Mouse (Mus musculus): Measurements from ENCODE around the gene Tmem158.

DNA sequence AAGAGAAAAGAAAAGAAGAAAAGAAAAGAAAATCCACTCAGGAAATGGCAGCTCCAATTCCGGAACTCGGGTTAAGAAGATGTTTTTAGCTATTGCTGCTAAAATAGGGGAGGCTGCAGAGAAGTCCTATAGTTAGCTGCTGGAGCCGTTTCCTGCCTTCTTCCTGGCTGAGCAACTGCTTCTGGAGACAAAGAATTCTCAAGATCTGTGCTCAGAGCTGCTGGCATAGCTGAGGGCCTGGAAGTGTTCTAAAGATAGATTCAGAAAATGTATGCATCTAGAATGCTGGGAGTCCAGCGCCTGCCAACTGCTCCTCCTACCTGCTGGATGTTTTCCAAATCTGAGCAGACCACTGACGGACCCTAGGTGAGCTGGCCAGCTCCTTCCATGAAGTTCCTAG is 40.7 kb downstream of the Tmem158 start:
- TF ChIP-seq CTCF (IDR thresholded peaks at IDR 0.05) (no peak), EP300 (IDR thresholded peaks at IDR 0.05) (no peak)
